Mouse (Mus musculus) lung, postnatal 0 days (tissue): ENCODE results near the gene Sec14l1. TPM values are rescaled to one million over a fixed set of nuclear protein-coding genes. Genes with fewer than 3 reads are reported as not detected.

Experiments
- ATAC-seq: fragments of 200-750 bp; cut with Nextera tagmentation; 2 replicates; pipeline ENCODE4 v1.8.0; 2017; ENCODE audit warnings: moderate library complexity
- DNase-seq: peaks from one replicate; pipeline ENCODE4 v3.0.0-alpha.2; 2016; ENCODE audit warnings: low spot score
- H3K27ac ChIP-seq: fragments of 300-500 bp; sonication (generic); 2 replicates; pipeline ENCODE4 v1.5.1; 2014; ENCODE audit warnings: antibody characterized with exemption, mild to moderate bottlenecking, low read length, mixed read lengths
- H3K27me3 ChIP-seq: fragments of 300-500 bp; sonication (generic); replicated peaks from 2 replicates; pipeline ENCODE4 v1.6.1; 2014; ENCODE audit warnings: low read length, mixed read lengths; ENCODE audit not compliant: insufficient read depth
- H3K36me3 ChIP-seq: fragments of 300-500 bp; sonication (generic); 2 replicates; pipeline ENCODE4 v1.6.1; 2014; ENCODE audit warnings: low read length, mixed read lengths; ENCODE audit not compliant: insufficient read depth
- H3K4me1 ChIP-seq: fragments of 300-500 bp; sonication (generic); 2 replicates; pipeline ENCODE4 v1.6.1; 2014; ENCODE audit warnings: antibody characterized with exemption, low read depth, low read length, mixed read lengths; ENCODE audit not compliant: insufficient read depth
- H3K4me2 ChIP-seq: fragments of 300-500 bp; sonication (generic); replicated peaks from 2 replicates; pipeline ENCODE4 v1.6.1; 2014; ENCODE audit warnings: low read depth, mild to moderate bottlenecking, low read length, moderate library complexity, mixed read lengths
- H3K4me3 ChIP-seq: fragments of 300-500 bp; sonication (generic); 2 replicates; pipeline ENCODE4 v1.5.1; 2014; ENCODE audit warnings: low read depth, low read length
- H3K9ac ChIP-seq: fragments of 300-500 bp; sonication (generic); replicated peaks from 2 replicates; pipeline ENCODE4 v1.6.1; 2014; ENCODE audit warnings: low read depth, mild to moderate bottlenecking
- H3K9me3 ChIP-seq: fragments of 300-500 bp; sonication (generic); 2 replicates; pipeline ENCODE4 v1.6.1; 2016; ENCODE audit warnings: low read length, mixed read lengths
- CTCF ChIP-seq: IDR thresholded peaks from 2 replicates; pipeline ENCODE4 v1.5.1; 2016; ENCODE audit warnings: antibody characterized with exemption, mild to moderate bottlenecking
- EP300 ChIP-seq: IDR thresholded peaks from 2 replicates; pipeline ENCODE4 v1.6.1; 2016; ENCODE audit warnings: antibody characterized with exemption, mild to moderate bottlenecking, control low read depth
- WGBS: fragments of 180-500 bp; shearing (Covaris S2); extraction: QIAGEN DNeasy Blood & Tissue Kit; methylation state at CpG from one replicate; pipeline ENCODE4 v1.1.7; 2014; 5-methylcytosine and 5-hydroxymethylcytosine counted together
- polyA plus RNA-seq: library from polyadenylated mRNA; unstranded; fragments of >200 nt; fragmentation: Nextera tagmentation; extraction: Ambion mirVana; gene quantifications from 2 replicates; pipeline ENCODE4 v1.2.1, GENCODE M21; 2015

The Sec14l1 gene
- polyA plus RNA-seq, 1 experiment from 2014 or later: 62.4 TPM

- Histone ChIP-seq H3K9ac (no peak overlapping the region), H3K4me1 (peaks cover 20% of the 10 kb centered on the region; the same call in 1 of the 2 replicates), H3K9me3 (no peaks in the 10 kb centered on the region), H3K4me2 (no peak overlapping the region), H3K4me3 (no peak overlapping the region), H3K36me3 (no peaks in the 10 kb centered on the region), H3K27ac (no peak overlapping the region), H3K27me3 (no peaks in the 10 kb centered on the region)
- no peak for TF ChIP-seq CTCF
- TF ChIP-seq EP300: no peak
- WGBS: 66% methylated on average over 8 of the region's 8 CpGs
- ATAC-seq: no peak
- DNase-seq: no peak
Measured at GRCm38 (mm10) chr11:117092711-117093110, 22.3 kb upstream of the Sec14l1 start.

- H3K36me3 ChIP-seq: no peaks in the 10 kb centered on the region
- TF ChIP-seq CTCF: peak; percentile 35
- peak; percentile 93 for TF ChIP-seq EP300
- no peak overlapping the region for H3K9ac ChIP-seq
- no peak overlapping the region for H3K4me3 ChIP-seq
- WGBS: 63% methylated on average over 5 of the region's 5 CpGs
- DNase-seq: peak; percentile 78
- peak; percentile 56 for ATAC-seq
- no peaks in the 10 kb centered on the region for H3K9me3 ChIP-seq
- no peak overlapping the region for H3K4me2 ChIP-seq
- H3K4me1 ChIP-seq: peaks cover 13% of the 10 kb centered on the region; the same call in 1 of the 2 replicates
- peak overlapping the region; percentile 84 for H3K27ac ChIP-seq
- H3K27me3 ChIP-seq: no peaks in the 10 kb centered on the region
Measured at GRCm38 (mm10) chr11:117093900-117094552, 20.9 kb upstream of the Sec14l1 start.

GRCm38 (mm10) chr11:117094646-117095045 is 20.3 kb upstream of the Sec14l1 start:
- no peak for ATAC-seq
- H3K9ac ChIP-seq: no peak overlapping the region
- H3K4me1 ChIP-seq: peaks cover 13% of the 10 kb centered on the region; the same call in 1 of the 2 replicates
- H3K27ac ChIP-seq: peak overlapping the region; percentile 84
- WGBS: 54% methylated on average over 9 of the region's 9 CpGs
- no peaks in the 10 kb centered on the region for H3K36me3 ChIP-seq
- H3K27me3 ChIP-seq: no peaks in the 10 kb centered on the region
- no peaks in the 10 kb centered on the region for H3K9me3 ChIP-seq
- DNase-seq: no peak
- no peak overlapping the region for H3K4me3 ChIP-seq
- no peak overlapping the region for H3K4me2 ChIP-seq
- TF ChIP-seq CTCF: no peak

GRCm38 (mm10) chr11:117097021-117097420 is 17.9 kb upstream of the Sec14l1 start:
- TF ChIP-seq CTCF (no peak), EP300 (peak; percentile 76)
- Histone ChIP-seq H3K27ac (peak overlapping the region; percentile 78), H3K4me3 (no peak overlapping the region), H3K9me3 (no peaks in the 10 kb centered on the region), H3K4me1 (peaks cover 14% of the 10 kb centered on the region; the same call in 1 of the 2 replicates), H3K4me2 (no peak overlapping the region), H3K27me3 (no peaks in the 10 kb centered on the region), H3K36me3 (no peaks in the 10 kb centered on the region), H3K9ac (no peak overlapping the region)
- no peak for ATAC-seq
- DNase-seq: no peak
- 47% methylated on average over 9 of the region's 9 CpGs for WGBS

- no peaks in the 10 kb centered on the region for H3K9me3 ChIP-seq
- peak overlapping the region; percentile 78 for H3K27ac ChIP-seq
- 17% methylated on average over 5 of the region's 5 CpGs for WGBS
- H3K9ac ChIP-seq: no peak overlapping the region
- H3K4me1 ChIP-seq: peaks cover 11% of the 10 kb centered on the region; the same call in 1 of the 2 replicates
- H3K4me3 ChIP-seq: no peak overlapping the region
- DNase-seq (peak; percentile 73), ATAC-seq (peak; percentile 69)
- no peak overlapping the region for H3K4me2 ChIP-seq
- no peaks in the 10 kb centered on the region for H3K36me3 ChIP-seq
- no peaks in the 10 kb centered on the region for H3K27me3 ChIP-seq
- TF ChIP-seq CTCF (no peak), EP300 (peak; percentile 92)
Measured at GRCm38 (mm10) chr11:117098155-117098554, 16.8 kb upstream of the Sec14l1 start.

DNA sequence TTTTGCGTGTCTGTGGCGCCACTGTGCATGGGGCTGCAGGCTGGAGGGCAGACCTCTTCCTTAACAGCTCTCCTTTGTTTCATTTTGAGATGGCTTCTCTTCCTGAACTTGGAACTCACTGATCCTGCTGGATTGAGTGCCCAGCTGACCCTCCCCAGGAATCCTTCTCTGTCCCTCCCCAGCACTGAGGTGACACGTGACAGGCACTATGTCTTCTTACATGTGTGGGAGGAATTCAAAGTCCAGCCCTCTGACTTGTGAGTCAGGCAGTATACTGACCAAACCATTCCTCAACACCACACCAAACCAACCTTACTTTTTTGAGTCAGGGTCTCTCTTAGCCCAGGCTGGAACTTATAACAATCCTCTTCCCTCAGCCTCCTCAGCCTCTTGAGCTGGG is 16.2 kb upstream of the Sec14l1 start:
- ATAC-seq (no peak), DNase-seq (no peak)
- 48% methylated on average over 3 of the region's 3 CpGs for WGBS
- H3K9me3 ChIP-seq: no peaks in the 10 kb centered on the region
- peak overlapping the region; percentile 51 for H3K27ac ChIP-seq
- no peak overlapping the region for H3K9ac ChIP-seq
- H3K27me3 ChIP-seq: no peaks in the 10 kb centered on the region
- TF ChIP-seq CTCF (no peak), EP300 (no peak)
- H3K4me2 ChIP-seq: no peak overlapping the region
- peaks cover 15% of the 10 kb centered on the region; the same call in 1 of the 2 replicates for H3K4me1 ChIP-seq
- no peaks in the 10 kb centered on the region for H3K36me3 ChIP-seq
- no peak overlapping the region for H3K4me3 ChIP-seq
